Mouse (Mus musculus) cerebellum, adult 8-10 months (tissue): ENCODE data around the gene Tecta.

Experiments used
- DNase-seq: peaks from one replicate; pipeline ENCODE4 v3.0.0; 2022

The Tecta gene

DNA sequence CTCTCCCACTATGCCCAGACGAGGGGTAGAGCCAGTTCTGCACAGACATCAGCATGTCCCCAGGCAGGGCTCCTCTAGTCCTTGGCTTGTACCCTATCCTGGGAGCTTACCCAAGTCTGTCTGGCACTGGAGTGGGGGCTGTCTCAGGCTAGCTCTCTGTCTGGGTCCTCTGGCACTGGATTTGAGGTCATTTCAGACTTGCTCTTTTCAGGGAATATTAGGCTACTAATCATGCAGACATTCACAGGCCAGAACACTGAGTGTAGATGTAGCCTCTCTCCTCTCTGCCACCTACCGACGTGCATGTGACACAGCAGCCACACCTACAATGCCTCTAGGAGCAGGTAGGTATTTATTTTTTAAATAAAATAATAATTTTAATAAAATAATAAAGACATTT, 82.4 kb downstream of the Tecta start:
- DNase-seq = no peak

DNA sequence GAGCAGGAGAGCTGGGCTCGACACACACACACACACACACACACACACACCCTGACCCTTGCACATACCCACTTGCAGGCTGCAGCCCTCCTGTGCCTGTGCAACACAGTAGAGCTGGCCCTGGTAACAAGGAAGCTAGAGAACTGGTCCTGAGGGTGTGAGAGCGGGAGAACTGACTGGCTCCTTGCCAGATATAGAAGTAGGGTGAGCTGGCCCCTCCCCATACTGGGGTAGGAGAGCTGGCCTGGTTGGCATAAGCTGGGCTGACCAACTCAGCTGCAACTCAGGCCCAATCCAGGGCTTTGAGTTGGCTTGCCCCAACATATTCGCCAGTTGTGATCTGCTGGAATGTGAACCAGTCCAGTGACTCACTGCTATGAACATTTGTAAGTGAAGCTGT, 83.9 kb downstream of the Tecta start:
- no peak for DNase-seq

DNA sequence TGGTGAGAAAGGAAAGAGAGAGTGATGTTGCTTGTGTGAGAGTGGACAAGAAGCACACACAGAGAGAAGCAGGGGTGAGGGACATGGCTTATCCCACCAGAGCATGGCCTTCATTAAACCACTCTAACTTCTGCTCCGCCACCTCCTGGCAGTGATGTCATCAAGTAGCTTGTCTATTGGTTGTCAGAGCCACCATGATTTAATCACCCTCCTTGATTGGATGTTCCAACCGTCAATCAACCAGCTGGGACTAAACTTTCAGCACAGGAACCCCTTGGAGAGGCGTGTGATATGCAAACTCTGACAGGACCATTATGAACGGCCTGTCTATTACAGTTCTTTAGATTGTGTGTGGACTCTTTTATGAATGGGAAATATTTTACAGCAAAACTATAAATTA, 84.8 kb downstream of the Tecta start:
- DNase-seq = no peak

DNA sequence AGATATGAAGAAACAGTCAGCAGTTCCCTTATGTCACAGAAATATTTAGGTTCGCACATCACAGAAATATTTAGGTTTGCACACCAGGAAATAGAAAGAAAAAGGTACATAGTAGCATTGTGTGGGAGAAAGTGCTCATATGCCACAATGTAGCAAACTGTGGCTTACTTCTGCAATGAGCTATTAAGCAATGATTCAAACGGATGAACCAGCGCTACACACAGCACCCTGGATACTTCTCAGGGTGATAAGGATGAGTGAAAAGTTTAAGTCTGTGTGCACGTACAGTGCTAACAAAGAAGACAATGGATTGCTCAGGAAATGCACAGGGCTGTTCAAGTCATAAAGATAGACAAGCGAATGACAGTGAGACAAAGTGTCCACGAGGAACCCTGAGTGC, 85.3 kb downstream of the Tecta start:
- DNase-seq = no peak

DNA sequence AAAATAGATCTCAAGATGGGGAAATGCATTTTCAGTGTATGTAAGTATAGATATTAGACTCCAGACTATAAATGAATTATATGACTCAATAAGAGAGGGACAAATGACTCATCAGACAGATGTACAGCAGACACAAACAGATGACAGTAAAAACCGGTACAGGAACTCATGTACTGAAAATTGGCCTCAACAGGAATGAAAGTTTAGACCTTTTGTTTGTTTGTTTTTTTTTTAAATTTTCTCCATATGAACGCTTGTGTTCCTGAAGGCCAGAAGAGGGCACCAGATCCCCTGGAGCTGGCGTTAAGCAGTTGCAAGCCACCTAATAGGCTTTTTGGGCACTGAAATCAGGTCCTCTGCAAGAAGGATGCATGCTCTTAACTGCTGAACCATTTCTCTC, 85.9 kb downstream of the Tecta start:
- DNase-seq = no peak

DNA sequence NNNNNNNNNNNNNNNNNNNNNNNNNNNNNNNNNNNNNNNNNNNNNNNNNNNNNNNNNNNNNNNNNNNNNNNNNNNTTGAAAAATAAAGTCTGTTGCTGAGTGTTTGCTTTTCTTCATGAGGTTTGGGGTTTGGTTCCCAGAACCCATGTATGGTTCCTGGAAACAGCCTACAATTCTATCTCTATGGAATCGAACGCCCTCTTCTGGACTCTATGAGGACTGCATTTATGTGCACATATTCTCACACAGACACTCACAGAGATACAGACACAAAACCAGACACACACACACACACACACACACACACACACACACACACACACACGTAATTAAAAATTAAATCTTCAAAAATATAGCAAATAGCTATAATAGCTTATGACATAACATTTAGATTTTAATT, 88.4 kb downstream of the Tecta start:
- DNase-seq = no peak

DNA sequence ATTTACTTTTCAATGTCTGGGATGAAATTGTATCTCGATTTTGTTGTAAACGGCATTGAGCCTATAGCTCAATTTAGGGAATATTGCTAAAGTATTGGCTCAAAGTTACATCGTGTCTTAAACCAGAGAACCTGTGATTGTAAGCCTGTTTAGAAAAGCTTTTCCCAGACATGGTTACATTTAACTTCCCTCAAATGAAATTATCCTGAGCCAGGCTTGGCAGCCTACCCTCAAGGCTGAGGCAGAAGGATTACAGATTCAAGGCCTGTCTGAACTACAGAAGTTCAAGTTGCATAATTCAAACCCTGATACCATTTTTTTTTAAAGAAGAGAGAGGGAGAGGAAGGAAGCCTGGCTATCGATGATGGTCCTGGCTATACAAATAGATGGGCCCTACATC, 95.8 kb downstream of the Tecta start:
- DNase-seq = no peak

DNA sequence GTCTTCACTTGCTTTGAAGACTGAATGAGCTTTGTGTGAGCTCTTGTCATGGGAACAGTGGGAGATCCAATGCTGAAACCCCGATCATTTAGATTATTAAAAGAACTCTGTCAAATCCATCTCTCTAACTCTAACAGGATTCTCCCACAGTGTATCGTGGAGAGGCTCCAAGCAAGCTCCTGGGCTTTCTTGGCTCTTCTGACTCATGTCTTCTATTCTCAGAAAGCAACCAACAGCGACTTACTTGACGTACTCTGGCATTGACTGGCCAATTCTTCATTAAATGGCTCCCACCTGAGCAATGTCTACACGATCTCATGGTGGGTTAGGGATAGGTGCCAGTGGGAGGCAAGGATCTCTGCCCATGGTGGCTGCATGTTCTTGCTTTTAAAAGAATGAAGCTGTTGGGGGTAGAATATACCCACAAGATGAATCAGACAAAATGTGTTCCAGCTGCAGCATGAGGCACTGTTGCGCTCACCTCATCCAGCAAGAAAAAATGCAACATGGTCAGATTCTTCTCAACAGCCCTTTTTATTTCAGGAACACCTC, 98.6 kb downstream of the Tecta start:
- no peak for DNase-seq

DNA sequence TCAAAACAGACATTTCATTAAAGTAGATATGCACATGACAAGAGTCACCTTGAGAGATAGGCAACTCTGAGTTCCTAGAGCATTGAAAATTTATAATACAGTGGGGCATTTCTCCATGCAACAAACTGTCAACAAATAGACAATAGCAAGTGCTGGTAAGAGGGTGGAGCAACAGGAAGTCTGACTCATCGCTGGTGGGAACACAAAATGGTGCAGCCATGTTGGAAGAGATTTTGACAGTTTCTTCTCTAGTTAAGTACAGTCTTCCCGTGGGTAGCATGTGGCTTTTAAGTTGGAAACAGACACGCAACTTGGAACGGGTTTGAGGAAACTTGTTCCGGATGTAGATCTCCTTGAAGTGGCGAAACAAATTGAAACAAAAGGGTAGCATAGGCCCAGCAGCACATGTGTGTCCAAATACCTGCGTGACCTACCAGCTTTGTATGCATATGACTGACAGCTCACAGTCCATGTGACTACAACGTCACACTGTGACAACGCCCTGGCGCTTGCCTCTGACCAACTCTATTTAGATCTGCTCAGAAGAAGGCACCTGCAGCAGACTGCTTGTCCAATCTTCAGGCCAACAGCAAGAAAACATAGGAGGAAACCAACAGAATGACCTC, 103.3 kb downstream of the Tecta start:
- no peak for DNase-seq

DNA sequence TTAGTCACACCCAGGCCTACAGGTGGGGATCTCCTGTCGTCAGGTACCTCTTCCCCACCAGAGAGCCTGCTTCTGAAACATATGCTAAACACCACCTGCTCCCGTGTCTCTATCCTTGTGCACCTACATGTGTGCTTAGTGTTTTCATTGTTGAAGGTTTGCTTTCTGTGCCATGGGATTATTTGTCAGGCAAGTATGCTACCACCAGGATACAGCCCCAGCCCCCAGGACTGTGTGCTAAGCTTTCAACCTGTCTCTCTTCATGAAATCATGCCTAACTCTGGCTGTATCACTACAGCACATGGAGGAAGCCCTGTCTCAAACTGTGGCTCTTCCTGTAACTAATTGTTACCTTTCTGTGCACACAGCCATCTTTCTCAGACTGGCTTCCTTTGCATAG, 105.6 kb downstream of the Tecta start:
- no peak for DNase-seq

DNA sequence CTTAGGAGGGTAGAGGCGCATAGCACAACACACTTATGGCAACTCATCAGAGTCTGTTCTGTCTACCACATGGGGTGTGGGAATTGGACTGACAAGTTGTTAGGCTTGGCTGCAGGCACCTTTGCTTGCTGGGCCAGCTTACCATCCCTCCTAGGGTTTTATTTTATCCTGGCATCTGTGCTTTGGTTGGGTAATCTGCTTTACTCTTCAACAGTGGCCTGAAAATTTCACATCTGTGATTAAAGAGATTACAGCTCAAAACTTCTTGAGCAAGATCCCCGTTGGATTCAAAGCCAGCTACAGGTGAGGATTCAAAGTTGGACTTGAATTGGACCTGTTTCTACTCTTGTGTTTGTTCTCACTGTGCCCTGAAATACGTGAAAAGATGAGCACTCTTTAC, 106.1 kb downstream of the Tecta start:
- no peak for DNase-seq

DNA sequence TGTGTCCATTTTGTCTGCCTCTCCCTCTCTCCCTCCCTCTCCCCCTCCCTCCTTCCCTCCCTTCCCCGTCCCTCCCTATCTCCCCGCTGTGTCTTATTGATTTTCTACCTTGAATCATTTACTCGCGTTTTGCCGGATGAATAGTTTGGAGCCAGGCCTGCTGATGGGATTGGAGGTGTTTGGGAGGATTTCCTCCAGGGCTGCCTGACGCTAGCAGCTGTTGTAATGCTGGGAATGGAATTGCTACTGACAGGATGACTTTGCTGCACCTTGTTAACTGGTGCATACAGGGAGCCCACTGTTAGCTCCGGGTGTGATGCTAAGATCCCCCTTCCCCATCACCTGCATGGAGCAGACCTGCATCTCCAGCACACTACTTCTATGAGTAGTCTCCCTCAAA, 106.7 kb downstream of the Tecta start:
- no peak for DNase-seq

DNA sequence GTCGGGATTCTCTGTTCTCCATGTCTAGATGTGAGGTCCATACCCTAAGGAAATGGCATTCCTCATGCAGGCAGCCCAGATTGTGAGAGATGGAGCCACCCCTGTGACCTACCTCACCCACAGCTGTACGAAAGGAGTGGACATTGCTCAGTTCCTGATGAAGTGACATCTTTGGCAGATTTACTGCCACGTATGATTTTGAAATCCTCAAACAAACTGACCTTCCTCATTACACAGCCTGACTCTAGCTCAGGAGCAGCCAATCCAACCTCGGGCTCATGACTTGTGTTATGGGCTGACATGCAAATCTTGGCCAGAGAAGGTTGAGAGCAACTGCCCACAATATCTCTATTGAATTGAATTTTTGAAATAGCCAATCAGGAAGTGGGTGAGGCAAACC, 120.1 kb downstream of the Tecta start:
- DNase-seq = no peak
